Mouse (Mus musculus): ENCODE measurements at regions not wholly inside any gene's neighbourhood (a gene's known extent, or its start where the extent isn't known, plus 50 kb on each side); places are given as distances from the start of the nearest gene placed in this dataset.

DNA sequence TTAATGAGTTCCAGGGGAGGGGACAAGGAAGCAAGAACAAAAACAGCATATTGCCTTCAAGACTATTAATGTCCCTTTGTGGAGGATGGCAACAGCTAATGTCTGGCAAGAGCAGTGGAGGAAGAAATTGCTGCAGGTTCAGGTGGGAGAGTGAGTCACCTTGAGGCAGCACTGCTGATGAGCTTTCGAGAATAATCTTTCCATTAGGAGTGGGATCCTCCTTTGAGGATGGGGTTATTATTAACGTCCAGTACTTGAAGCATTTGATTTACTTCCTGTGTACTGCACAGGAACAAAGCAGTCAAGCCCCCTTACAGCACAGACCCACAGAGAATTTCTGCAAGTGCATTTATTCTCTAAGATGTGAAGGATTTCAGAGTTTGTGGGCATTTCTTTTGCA is 671.2 kb upstream of the Stxbp6 start:
- no peak for DNase-seq

DNA sequence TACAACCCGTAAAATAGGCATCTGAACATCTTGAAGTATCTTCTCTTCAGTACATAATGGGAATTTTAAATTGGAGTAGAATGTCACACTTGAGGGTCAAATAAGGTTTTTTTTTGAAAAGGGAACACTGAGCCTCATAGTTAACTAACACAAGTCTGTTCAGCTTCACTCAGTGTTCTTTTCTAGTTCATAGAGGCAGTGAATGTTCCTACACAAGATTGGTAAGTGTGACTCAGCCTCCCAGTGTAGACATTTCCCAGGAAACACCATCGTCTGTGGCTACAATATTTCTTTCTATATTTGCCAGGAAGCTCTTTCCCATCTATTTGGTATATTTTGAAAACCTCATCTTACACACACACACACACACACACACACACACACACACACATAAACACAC is 670.1 kb upstream of the Stxbp6 start:
- no peak for DNase-seq

DNA sequence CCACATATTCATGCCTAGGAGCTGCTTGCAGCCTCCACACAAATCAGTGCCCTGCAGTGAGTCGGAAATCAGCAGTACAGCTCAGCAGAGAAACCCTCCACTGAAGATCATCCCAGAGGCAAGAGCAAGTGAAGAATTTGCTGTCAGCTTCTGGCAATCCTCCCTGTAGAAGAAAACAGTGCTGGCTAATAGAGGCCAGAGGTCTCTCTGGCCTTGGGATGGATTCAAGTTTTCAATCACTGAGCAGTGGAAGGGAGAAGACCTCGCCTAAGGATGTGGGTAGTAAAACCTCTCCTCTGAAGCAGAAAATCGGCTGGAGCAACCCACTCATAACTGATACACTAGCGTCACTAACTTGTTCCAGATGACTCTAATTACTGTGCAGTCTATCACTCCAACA is 659.2 kb upstream of the Stxbp6 start:
- DNase-seq, result peak; percentile 10

DNA sequence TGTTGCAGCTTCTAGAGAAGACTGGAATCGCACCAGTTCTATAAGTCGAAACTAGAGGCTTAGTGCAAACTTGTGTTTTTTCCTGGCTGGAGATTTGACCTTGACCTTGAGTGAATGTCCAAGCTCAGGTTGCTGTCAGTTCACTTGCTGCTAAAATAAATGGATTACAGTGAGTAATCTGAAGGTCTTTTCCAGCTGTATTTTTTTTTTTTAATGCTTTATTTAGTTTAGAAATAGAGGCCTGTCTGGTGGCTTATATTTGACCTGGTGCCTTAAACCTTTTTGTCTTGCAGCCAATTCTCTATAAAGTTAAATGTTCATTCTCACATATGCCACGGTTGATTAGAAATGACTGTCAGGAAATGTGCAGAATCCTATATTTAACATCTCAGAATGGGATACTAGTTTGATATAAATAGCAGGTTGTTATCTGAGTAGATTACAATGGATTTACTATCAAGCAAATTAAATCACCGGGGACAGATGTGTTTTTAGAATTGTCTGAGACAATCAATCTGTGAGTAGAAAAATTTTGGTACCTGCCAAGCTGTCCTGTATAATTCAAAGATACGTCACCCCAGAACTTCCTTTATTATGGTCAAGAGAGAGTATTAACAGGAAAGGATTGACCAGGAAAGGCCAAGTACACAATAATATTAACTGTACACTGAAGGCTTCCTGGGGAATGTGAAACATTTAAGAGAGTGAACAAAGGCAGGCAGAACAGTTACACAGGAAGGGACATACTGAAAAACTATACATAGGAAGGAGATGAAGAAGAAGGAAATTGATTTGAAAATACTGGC is 650.3 kb upstream of the Stxbp6 start:
- DNase-seq, result no peak

DNA sequence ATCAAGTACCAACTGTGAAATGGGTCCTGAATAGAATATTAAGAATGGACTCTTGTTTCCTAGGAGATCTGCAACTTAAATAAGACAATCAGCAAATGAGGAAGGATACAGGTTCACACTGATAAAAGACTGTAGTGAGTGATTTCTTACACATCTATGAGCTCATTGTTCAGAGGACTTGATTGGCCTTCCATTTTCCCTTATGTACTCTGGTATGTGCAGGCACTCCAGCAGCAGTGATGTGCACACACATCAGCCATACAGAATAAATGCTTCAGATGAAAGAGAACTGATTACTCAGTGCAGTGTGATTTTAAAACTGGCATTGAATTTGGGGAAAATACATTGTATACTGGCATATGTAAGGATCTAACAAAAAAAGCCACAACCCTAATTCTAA is 636.8 kb upstream of the Stxbp6 start:
- DNase-seq, result no peak

DNA sequence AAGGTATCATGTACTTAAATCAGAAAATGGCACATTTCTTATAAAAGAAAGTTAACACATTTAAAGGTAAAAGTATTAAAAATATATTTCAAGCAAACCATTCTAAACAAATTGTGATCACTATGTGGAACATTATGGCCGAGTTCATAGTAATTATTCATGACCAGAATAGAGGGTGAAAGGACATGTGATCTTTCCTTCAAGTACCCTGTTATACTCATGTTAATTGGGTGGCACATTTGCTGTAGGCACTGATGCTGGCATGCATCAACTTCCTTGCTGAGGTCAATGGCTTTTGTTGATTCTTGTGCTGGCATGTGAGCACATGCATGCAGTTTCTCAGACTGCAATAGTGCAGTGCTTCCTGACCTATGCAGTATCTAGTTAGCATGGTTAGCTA is 636.3 kb upstream of the Stxbp6 start:
- DNase-seq, result no peak

DNA sequence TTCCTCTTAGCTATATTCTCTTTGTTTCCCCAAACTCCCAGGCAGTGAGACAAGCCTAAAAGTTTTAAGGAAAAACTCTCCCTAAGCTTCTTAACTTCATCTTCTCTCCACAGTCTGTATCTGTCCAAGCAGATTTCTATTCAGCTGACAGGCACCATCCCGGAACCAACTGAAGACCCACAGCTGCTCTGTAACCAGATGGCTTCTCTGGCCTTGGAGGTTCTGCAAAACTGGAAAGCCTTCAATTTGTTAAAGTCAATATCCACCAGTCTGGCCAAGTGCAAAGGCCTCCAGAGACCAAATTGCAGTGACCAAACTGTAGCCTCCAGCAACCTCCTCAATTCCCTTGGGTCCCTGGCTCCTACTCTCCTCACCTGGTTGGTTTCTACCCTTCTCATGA is 614.8 kb upstream of the Stxbp6 start:
- peak; percentile 22 for DNase-seq

DNA sequence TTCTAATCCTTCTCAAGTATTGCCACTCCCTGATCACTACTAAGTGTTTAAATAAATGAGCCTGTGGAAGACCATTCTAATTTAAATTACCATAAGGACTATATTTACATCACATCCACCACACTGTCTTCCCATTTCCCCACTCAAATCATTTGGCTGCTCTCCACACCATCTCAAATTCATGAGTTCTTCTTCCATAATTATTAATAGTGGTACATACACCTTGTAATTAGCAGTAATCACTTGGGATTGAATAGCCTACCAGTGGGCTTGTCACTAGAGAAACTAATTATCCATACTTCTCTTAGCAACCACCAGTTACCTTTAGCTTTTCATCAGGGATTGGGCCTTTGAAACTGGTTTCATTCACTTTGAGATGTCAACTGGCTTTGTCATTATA is 612.3 kb upstream of the Stxbp6 start:
- DNase-seq, result no peak

DNA sequence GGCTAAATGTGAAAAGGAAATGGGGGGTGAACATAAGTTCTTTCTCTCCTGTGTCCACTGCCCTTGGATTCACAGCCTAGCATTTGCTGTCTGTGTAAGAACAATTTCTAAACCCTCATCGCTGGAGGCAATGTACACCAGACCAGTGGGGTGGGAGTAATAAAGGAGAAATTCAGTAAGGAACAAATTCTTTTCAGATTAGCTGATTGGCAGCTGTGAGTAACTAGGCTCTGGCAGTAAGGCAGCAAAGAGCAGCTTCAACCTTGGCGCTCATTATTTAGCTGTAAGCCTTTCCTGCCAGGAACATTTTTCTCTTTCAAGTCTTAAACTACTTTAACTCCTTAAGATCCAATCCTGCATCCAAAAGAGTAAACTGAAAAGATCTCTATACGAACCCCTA is 597.9 kb upstream of the Stxbp6 start:
- DNase-seq, result no peak

DNA sequence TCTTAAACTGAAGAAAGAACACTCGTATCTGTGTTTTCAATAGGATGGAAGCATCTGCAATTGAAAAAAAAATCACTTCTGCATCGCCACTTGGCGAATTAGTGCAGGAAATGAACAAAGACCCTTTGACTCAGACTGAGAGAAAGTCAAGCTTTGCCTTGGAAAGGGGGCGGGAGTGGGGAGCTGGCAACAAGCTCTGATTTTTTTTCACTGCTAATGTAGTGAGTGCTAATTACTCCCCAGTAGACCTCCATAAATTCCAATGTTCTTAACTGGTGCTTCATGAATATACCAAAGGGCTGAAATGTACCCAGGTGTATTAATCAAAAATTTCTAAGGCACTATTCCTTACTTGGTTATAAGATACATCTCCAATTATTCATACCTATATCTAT is 597.0 kb upstream of the Stxbp6 start:
- no peak for DNase-seq

DNA sequence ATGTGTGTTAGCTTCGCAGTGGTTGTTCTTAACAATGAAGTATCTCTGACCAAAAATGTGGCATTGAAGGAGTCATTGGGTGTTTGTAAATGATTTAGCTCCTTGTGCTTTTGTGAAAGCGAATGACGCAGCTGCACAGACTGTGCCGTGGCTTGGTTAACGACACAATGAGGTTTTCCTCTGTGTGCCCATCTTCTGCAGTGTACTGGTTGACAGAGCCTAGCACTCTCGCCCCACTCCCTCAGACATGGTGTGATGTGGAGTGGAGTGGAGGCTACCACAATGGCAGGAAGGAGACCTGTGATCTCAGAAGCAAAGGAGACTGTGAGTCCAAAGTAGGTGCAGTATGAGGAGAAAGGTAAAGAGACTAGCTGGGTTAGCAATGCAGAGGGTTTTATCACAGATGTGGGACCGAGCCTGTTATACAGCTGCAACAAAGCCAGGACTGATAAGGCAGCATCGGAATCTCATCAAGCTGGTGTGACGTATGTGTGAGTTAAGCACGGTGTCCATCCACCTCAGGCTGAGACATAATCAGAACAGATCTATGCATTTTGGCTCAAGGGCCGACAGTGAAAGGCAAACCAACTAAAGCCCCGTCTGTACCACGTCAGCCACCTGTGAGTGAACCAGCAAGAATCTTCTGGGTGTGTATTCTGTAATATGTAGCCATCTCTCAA is 596.5 kb upstream of the Stxbp6 start:
- peak; percentile 7 for DNase-seq

DNA sequence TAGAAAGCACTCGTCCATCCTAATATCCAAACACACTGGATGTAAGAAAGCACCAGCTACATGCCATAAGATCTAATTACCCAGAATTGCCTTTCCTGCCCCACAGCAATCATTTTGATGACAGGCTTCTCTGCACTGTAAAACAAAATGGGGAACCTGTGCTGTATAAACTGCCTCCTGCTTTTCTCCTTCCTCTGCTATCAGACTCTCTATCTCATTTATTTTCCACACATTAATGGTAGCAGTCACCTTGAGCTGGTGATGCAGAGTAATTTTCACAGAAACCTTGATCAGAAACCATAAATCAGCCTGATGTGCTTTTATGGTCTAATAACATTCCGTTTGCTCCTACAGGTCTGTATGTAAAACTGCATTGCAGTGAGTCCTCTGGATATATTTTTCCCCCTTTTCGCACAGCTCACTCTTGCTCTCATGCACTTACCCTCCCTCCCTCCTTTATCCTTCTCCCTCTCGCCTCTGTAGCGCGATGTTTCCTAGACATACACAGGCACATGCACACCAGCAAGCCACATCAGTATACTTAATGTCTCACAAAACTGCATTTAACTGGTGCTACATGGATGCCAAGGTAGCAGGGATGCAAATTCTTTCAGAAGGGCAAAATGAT is 595.9 kb upstream of the Stxbp6 start:
- DNase-seq, result no peak

DNA sequence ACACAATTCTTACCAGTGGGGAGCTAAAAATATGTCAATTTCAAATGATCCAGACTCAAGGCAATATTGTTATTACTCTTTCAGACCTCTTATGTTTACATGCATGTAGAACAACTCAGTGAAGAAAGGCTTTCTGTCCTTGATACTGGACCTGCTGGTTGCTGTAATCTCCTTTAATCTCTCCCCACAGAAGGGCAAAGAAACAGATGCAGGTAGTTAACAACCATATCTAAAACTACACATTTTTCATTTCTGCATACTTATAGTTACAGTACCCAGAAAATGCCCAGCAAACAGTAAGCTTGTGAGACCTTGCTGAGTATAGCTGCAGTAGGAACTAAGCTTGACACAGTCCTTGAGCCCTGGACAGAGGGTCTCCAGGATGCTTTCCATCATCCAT is 585.1 kb upstream of the Stxbp6 start:
- no peak for DNase-seq

DNA sequence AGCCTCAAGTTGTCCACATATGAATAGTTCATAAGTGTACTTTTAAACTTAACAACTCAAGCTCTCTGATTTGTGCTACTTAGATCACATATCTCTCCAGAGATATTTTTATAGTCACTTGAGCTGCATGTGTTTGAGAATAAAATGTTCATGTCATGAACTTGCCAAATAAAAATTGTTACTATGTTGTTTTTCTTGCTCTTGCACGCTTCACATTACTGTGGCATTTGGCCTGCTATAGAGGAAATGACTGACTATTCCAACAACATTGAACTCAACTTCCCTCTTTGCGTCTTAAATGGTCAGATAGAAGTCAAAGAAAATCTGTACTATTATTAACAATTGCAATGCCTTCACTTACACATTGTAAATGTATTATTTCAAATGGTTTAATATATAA is 582.1 kb upstream of the Stxbp6 start:
- DNase-seq, result no peak

DNA sequence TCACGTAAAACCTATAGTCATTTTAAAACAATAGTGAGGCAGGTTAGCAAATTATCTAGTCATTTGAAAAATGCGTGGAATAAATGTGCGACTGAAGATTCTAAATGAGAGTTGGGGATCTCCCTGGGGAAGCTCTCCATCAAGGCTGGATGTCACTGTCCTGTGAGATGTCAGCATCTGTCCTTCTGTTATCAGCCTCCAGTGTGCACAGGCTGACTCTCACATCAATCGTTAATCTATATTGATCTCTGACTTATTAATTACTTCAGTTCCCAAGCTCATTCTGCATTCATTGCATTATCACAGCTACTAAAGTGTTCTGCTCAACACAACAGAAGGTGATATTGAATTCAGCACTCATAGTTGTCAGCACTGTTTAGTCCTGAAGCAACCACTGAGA is 574.1 kb upstream of the Stxbp6 start:
- no peak for DNase-seq

DNA sequence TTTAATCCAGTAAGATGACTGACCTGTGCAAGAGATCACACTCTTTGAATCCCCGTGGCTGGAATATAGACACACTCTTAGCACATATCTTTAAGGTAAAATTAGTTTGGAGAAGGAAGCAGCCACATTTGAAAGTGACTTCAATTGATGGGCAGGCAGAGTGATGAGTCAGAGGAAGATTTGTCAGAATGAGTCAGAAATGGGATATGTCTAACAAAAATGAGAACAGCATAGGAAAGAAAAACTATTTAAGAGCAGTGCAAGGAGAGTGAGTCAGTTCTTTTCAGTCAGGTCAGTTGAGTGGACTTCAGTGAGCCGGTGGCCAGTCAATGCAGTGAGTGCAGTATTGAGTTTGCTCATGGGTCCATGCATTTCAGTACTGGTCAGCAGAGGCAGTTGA is 569.7 kb upstream of the Stxbp6 start:
- DNase-seq, result no peak

DNA sequence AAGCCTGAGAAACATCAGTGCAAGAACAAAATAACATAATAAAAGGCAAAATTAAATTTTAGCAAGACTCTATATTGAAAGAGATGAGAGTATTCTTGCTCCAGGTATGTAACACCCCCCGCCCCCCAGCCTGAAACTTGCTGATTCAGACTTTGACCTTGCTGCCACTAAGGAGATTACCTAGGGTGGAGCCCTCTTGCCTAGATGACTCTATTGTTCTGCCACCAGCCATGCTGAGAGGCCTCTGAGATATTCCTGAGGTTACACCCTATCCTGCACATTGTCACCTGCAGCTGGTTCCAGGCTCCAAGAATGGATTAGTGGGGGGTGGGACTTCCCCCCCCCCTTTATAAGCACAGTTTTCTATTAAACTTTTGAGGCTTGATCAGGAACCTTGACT is 548.3 kb upstream of the Stxbp6 start:
- no peak for DNase-seq

DNA sequence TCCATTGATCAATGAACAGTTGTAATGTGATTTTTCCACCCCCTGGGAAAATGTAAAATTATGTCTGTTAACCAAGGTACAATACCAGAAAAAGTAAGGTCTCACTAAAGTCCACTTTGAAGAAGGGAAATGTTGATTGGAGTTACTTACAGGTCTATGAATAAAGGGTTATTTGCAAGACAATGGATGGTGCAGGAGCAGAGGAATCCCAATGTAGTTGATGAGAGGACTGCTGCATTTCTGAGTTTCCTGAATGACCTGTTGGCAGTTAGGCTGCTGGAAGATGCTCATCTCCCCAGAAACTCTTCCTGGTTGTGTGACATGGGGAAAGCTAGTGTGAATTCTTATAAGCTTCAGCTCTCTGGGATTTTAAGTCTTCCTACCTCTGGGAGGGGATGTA is 545.5 kb upstream of the Stxbp6 start:
- no peak for DNase-seq

DNA sequence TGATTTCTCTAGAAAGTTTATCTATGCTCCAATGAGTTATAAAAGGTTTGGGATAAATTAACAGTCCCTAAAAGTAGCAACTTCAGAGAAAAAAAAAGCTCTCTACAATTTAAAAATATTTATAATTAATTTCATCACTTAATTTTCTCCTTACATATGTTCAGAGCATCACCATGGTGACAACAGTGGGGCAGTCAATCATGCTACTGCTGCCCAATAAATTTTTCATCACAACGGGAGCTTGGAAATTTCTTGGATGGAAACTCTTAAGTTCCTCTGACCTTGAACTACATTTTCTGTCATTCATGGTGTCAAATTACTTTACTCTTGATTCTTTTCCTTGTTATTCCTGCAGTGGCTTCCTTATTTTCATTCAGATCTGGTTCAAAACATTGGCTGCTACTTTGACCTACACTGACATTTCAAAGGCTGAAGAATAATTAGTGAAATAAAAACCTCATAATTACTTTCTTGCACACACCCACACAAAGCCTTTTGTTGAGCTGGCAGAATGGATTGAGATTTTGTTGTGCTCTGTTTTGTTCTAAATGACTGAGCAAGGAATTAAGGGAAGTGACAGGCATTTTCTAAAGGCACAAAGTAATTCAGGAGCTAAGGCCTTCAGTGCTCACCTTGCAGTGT is 540.1 kb upstream of the Stxbp6 start:
- DNase-seq, result no peak

DNA sequence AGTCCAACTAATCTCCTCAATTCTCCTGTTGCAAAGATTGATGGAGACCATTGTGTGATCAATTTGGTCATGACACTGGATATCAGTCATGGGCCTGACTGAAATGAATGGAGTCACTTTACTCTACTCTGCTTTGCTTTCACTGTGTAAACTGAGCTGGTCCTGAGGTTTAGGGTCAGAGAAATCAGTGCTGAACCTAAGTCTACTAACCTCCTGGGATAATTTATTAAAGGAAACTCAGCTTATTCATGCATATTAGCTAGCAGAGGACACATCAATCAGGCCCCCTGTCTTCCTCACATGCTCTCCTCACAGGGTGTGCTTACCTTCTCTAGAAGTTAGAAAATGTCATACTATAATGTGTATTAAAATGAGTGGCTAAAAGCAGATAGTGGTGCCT is 539.6 kb upstream of the Stxbp6 start:
- DNase-seq, result no peak

DNA sequence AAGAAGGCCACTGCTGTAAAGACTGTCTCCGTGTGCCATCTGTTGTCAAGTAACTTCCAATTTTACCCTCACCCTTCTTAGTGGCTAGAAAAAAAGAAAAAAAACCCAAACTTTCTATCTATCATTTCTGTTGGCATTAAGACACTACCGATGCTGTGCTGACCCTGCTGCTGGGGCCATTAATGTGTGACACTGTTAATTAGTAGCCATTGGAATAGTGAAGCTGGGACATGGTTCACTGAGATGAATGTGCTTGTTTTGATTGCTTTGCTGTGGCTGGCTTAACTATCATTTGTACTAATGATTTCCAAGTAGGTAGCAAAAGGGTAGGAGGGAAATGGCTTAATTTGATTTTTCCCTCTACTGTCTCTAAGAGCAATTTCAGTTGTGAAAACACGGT is 524.9 kb upstream of the Stxbp6 start:
- no peak for DNase-seq

DNA sequence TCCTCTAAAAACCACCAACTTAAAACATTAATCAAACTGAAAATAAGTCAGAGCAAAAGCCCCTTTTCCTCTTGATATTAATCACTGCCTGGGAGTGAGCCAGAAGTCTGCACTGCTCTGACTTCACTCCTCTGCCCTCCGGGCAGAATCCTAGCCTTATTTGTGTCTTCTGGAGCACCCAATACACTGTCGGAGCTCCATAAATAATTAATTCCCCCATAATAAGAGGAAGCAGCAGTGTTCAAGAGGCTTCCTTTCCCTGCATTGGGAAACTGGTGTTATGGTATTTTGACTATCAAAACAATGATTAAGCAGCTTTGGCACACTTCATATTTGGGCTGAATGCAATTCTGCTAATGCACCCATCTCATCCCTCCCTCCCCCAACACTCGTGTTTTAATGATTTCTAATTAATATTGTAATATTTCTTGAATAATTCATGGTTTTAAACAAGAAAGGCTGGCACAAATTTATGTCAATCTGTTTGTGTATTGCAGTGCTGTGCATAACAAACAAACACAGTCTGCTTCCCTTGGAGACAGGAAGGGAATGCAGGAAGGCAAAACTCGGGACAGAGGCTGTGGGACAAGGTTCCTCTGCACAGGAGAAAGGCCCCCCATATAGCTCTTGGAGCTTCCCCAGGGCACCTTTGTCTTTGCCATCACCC is 523.5 kb upstream of the Stxbp6 start:
- DNase-seq, result peak; percentile 12

DNA sequence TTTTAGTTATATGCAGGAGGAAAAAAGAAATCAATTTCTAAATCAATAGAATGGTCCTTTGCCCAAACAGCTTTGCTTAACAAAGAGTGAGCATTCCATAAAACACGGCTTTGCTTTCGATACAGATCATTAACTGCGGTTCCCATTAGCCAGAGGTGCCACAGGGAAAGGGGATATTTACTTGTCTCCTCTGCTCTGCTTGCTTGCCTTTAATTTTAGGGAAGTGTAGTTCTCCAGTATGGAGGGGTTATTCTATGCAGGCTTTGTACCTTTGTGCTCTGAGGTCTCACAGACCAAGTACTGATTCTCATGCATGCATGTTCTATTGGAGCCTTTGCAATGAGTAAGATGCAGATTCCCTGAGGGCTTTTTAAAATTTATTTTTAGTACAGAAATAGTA is 520.2 kb upstream of the Stxbp6 start:
- DNase-seq, result no peak
